Mouse (Mus musculus): ENCODE results near the gene Fkbp8. TPM values are rescaled to one million over a fixed set of nuclear protein-coding genes. Genes with fewer than 3 reads are reported as not detected.

Fkbp8 gene
- polyA plus RNA-seq, 1 experiment = 320 TPM

DNA sequence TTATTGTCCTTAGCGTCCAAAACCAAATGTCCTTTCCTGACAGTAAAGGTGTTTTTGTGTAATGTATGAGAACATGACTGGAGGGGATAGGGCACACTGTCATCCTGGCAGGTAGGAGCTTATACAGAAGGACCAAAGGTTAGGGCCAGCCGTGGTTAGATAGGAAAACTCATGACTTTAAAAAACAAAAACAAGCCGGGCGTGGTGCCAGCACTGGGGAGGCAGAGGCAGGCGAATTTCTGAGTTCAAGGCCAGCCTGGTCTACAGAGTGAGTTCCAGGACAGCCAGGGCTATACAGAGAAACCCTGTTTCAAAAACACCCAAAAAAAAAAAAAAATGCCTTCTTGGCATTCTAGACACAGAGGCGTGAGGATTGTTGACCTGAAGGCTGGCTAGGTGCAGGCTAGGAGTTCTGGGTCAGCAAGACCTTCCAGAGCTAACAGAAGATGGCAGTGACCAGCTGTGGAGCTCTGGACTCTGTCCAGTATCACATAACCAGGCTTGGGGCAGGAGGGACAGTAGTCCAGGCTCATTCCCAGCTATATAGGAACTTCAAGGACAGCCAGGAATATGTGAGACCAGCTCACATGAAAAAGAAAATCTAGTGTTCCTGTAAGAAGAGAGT lies 36.4 kb downstream of the Fkbp8 start:
- no peak overlapping the region for H3K27ac ChIP-seq (ENCODE audit: insufficient read depth, low read depth, low read length)

DNA sequence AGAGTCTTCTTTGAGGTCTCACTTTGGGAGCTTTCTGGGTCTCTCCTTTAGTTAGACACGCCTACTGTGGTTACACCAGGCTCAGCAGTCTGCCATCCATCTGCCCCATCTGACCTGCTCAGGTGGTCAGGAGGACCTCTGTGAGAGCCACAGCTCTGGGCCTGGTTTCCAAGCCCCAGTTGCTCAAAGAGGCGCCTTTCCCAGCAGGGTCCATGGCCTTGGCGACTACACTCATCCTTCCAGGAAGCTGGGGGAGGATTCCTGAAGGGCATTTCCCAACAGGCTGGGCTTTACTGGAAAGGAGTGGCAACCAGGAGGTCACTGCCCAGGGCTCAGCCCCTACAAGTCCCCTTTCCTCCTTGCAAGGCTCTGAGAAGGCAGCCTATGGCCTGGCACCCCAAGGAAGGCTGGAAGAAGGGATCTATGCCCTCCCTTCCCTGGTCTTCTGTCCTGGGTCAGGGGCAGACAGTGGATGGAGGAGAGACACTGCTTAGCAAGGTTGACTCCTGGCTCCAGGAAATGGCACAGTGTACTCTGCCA lies 37.2 kb downstream of the Fkbp8 start:
- no peak overlapping the region for H3K4me3 ChIP-seq (ENCODE audit: insufficient read depth, low read depth, low read length)
- DNase-seq = no peak
- H3K4me1 ChIP-seq (ENCODE audit: control insufficient read depth, insufficient read depth, low read length) = peaks cover 24% of the 10 kb centered on the region
- TF ChIP-seq CTCF (conservative IDR thresholded peaks at IDR 0.05; ENCODE audit: insufficient read depth, insufficient read length, low read depth, low read length) (no peak), POLR2A (IDR thresholded peaks at IDR 0.05; ENCODE audit: low read depth, low read length) (no peak)
- no peaks in the 10 kb centered on the region for H3K36me3 ChIP-seq (ENCODE audit: control insufficient read depth, insufficient read depth, low read length)
- H3K27me3 ChIP-seq (replicated peaks; ENCODE audit: control insufficient read depth, insufficient read depth, low read length) = no peaks in the 10 kb centered on the region
- 0 out of 2 replicates have a peak overlapping the region, but pooled peaks have one; percentile 4 for H3K27ac ChIP-seq (ENCODE audit: insufficient read depth, low read depth, low read length)
- WGBS = 58% methylated on average over 3 of the region's 3 CpGs

More for the DNA sequence above, 36.4 kb downstream of the Fkbp8 start:
- WGBS = 71% methylated on average over 6 of the region's 6 CpGs
- no peaks in the 10 kb centered on the region for H3K27me3 ChIP-seq (replicated peaks; ENCODE audit: control insufficient read depth, insufficient read depth, low read length)
- DNase-seq = no peak
- H3K4me1 ChIP-seq (ENCODE audit: control insufficient read depth, insufficient read depth, low read length) = peaks cover 24% of the 10 kb centered on the region
- no peaks in the 10 kb centered on the region for H3K36me3 ChIP-seq (ENCODE audit: control insufficient read depth, insufficient read depth, low read length)
- H3K4me3 ChIP-seq (ENCODE audit: insufficient read depth, low read depth, low read length) = no peak overlapping the region
- TF ChIP-seq CTCF (conservative IDR thresholded peaks at IDR 0.05; ENCODE audit: insufficient read depth, insufficient read length, low read depth, low read length) (no peak), POLR2A (IDR thresholded peaks at IDR 0.05; ENCODE audit: low read depth, low read length) (no peak)

DNA sequence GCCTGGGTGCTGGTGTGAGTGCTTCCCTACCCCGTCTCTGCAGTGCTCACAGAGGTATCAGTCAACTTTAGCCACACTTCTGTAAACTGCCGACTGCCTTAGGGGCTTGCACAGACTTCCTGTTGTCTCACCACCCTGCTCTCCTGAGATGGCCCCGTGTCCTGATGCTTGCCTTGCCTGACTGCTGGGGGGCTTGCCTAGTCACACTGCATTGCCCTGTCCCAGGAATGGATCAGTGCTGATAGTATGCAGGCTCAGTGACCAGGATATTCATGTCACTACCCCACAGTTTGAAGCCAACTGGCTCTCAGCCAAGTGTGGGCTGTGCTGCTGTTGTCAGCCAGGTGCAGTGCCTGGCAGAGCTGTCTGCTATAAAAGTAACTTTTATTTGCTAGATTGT lies 38.0 kb downstream of the Fkbp8 start:
- Histone ChIP-seq H3K27me3 (replicated peaks; ENCODE audit: control insufficient read depth, insufficient read depth, low read length) (no peaks in the 10 kb centered on the region), H3K27ac (ENCODE audit: insufficient read depth, low read depth, low read length) (no peak overlapping the region), H3K4me1 (ENCODE audit: control insufficient read depth, insufficient read depth, low read length) (peaks cover 28% of the 10 kb centered on the region), H3K36me3 (ENCODE audit: control insufficient read depth, insufficient read depth, low read length) (no peaks in the 10 kb centered on the region), H3K4me3 (ENCODE audit: insufficient read depth, low read depth, low read length) (no peak overlapping the region)
- TF ChIP-seq POLR2A (IDR thresholded peaks at IDR 0.05; ENCODE audit: low read depth, low read length) (no peak), CTCF (conservative IDR thresholded peaks at IDR 0.05; ENCODE audit: insufficient read depth, insufficient read length, low read depth, low read length) (no peak)
- WGBS = 38% methylated on average over 3 of the region's 3 CpGs
- peak; percentile 74 for DNase-seq

DNA sequence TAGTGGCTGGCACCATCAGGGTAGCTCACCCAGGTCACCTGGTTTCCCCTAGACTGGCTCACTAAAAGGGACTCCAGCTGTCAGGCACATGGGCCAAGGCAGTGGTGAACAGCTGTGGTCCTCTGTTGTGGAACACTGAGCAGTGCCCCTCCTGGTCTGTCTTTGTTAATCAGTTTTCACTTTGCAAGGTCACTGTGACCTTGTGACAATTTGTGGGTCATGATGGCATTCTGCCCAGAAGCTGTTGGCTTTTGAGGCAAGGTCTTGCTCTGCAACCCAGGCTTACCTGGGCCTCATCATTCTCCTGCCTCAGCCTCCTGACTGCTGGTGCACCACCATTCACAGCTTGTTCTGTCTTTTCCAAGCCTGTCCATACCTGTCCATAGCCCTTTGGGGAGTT lies 42.8 kb downstream of the Fkbp8 start:
- no peaks in the 10 kb centered on the region for H3K27me3 ChIP-seq (replicated peaks; ENCODE audit: control insufficient read depth, insufficient read depth, low read length)
- no peaks in the 10 kb centered on the region for H3K36me3 ChIP-seq (ENCODE audit: control insufficient read depth, insufficient read depth, low read length)
- H3K4me1 ChIP-seq (ENCODE audit: control insufficient read depth, insufficient read depth, low read length) = peaks cover 32% of the 10 kb centered on the region
- H3K4me3 ChIP-seq (ENCODE audit: insufficient read depth, low read depth, low read length) = no peak overlapping the region
- 0 out of 2 replicates have a peak overlapping the region, but pooled peaks have one; percentile 6 for H3K27ac ChIP-seq (ENCODE audit: insufficient read depth, low read depth, low read length)
- DNase-seq = peak; percentile 48
- TF ChIP-seq POLR2A (IDR thresholded peaks at IDR 0.05; ENCODE audit: low read depth, low read length) (no peak), CTCF (conservative IDR thresholded peaks at IDR 0.05; ENCODE audit: insufficient read depth, insufficient read length, low read depth, low read length) (no peak)

DNA sequence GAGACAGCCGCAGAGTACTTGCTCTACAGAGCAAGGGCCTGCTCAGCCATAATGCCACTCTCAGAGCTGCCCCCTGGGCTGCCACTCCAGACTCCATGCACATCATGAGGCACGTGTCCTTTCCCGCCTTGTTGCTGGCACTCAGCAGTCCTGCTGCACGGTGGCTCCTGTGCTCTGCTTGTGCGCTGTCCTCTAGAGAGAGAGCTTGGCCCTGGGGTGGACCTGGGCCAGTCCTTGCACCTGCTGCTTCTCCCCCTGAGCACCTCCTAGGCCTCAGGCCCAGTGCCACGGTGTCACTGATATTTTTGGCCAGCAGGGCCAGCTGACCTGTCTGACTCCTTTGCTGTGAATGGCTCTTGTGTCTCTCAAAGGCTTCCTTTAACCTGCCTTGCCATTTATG lies 43.5 kb downstream of the Fkbp8 start:
- 62% methylated on average over 6 of the region's 6 CpGs for WGBS
- DNase-seq = no peak
- TF ChIP-seq POLR2A (IDR thresholded peaks at IDR 0.05; ENCODE audit: low read depth, low read length) = no peak
- no peak for TF ChIP-seq CTCF (conservative IDR thresholded peaks at IDR 0.05; ENCODE audit: insufficient read depth, insufficient read length, low read depth, low read length)
- no peaks in the 10 kb centered on the region for H3K27me3 ChIP-seq (replicated peaks; ENCODE audit: control insufficient read depth, insufficient read depth, low read length)
- H3K27ac ChIP-seq (ENCODE audit: insufficient read depth, low read depth, low read length) = no peak overlapping the region
- peaks cover 29% of the 10 kb centered on the region for H3K4me1 ChIP-seq (ENCODE audit: control insufficient read depth, insufficient read depth, low read length)
- no peak overlapping the region for H3K4me3 ChIP-seq (ENCODE audit: insufficient read depth, low read depth, low read length)
- no peaks in the 10 kb centered on the region for H3K36me3 ChIP-seq (ENCODE audit: control insufficient read depth, insufficient read depth, low read length)

DNA sequence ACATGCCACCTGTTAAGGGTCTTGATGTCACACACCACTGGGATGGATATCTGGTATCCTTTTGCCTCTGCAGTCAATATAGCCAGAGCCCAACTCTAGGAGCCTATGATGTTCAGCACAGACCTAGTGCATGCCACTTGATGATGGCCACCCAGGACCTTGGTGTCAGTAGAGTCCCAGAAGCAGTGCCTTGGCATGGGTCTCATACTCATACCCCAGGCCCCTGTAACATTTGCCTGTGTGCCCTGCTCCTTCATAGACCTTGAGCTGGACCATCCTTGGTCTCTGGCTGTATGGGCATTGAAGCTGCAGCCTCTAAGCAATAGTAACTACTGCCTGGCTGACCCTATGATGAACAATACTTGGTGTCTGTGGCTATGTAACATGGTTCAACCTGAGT lies 46.8 kb downstream of the Fkbp8 start:
- no peak for DNase-seq
- Histone ChIP-seq H3K4me1 (ENCODE audit: control insufficient read depth, insufficient read depth, low read length) (peaks cover 29% of the 10 kb centered on the region), H3K36me3 (ENCODE audit: control insufficient read depth, insufficient read depth, low read length) (no peaks in the 10 kb centered on the region), H3K4me3 (ENCODE audit: insufficient read depth, low read depth, low read length) (no peak overlapping the region), H3K27ac (ENCODE audit: insufficient read depth, low read depth, low read length) (peak overlapping the region; percentile 73), H3K27me3 (replicated peaks; ENCODE audit: control insufficient read depth, insufficient read depth, low read length) (no peaks in the 10 kb centered on the region)
- no peak for TF ChIP-seq POLR2A (IDR thresholded peaks at IDR 0.05; ENCODE audit: low read depth, low read length)
- no peak for TF ChIP-seq CTCF (conservative IDR thresholded peaks at IDR 0.05; ENCODE audit: insufficient read depth, insufficient read length, low read depth, low read length)

DNA sequence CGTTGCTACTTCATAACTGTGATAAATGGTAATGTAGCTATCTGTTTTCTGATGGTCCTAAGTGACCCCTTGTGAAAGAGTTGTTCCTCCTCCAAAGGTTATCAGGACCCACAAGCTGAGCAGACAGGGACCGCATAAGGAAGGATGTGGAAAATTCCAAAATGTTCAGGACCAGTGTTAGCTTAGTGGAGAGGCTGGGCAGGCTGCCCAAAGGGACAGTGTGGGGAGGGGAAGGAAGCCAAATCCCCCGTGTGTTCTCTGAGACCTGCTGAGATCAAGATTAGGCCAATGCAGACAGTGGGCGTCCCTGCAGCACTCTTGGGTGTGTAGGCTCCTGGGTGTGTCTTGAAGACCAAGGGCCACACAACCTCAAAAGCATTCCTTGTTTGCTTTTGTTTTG lies 47.4 kb downstream of the Fkbp8 start:
- no peaks in the 10 kb centered on the region for H3K36me3 ChIP-seq (ENCODE audit: control insufficient read depth, insufficient read depth, low read length)
- peak; percentile 93 for DNase-seq
- WGBS = 44% methylated on average over 4 of the region's 4 CpGs
- TF ChIP-seq CTCF (conservative IDR thresholded peaks at IDR 0.05; ENCODE audit: insufficient read depth, insufficient read length, low read depth, low read length) (no peak), POLR2A (IDR thresholded peaks at IDR 0.05; ENCODE audit: low read depth, low read length) (no peak)
- no peak overlapping the region for H3K4me3 ChIP-seq (ENCODE audit: insufficient read depth, low read depth, low read length)
- peaks cover 25% of the 10 kb centered on the region for H3K4me1 ChIP-seq (ENCODE audit: control insufficient read depth, insufficient read depth, low read length)
- peak overlapping the region; percentile 73 for H3K27ac ChIP-seq (ENCODE audit: insufficient read depth, low read depth, low read length)
- H3K27me3 ChIP-seq (replicated peaks; ENCODE audit: control insufficient read depth, insufficient read depth, low read length) = no peaks in the 10 kb centered on the region

All from kidney, adult 2 months (tissue).